Mouse (Mus musculus): ENCODE measurements around the gene Cask.
A peak's percentile ranks its signal among the peaks of the same experiment; 100 is the strongest.

The Cask gene

GRCm38 (mm10) chrX:13631599-13632283 lies 219.4 kb downstream of the Cask start, which contains the start of gene Gpr34:
Gpr34 (plus strand) TSS chrX:13632089.
- DNase-seq (ENCODE audit: low spot score) = no peak

DNA sequence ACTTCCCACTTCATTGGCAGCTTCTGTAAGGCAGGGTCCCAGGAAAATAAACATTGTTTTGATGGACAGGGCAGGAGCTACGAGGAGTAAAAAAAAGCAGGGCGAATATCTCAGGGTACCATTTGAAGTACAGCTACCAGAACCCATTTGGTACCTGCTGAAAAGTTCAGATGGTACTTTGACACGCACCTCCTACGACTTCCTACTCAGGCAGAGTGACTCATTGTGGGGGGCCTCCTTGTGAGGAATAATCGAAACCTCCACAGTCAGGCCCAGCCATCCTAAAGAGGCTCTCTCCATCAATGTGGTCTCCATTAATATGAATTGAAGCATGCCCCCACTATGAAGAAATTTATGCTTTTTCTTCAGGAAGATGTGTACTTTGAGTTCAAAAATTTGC lies 228.5 kb downstream of the Cask start:
- DNase-seq (ENCODE audit: low spot score) = no peak

DNA sequence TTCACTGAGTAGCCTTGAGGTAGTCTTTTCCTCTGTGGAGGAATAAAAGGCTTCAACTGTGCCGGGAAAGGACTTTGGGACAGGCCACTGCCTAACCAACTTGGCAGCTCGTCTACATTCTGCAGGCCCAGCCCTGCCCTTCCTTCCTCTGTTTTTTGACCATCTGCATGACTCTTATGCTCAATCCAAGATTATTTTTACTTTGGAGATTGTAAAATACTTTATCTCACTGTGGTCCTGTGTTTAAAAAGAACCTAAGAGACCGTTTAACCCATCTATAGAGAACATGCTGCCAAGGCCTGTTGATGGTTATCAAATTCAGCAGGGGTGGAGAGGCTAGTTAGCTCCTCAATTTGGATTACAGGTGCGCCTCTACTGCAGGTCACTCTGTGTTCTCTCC lies 229.7 kb downstream of the Cask start:
- DNase-seq (ENCODE audit: low spot score) = peak; percentile 18

- no peak for DNase-seq (ENCODE audit: low spot score)
Observed at GRCm38 (mm10) chrX:13618476-13618875, 232.7 kb downstream of the Cask start.

- DNase-seq (ENCODE audit: low spot score) = no peak
Observed at GRCm38 (mm10) chrX:13617294-13617693, 233.9 kb downstream of the Cask start.

DNA sequence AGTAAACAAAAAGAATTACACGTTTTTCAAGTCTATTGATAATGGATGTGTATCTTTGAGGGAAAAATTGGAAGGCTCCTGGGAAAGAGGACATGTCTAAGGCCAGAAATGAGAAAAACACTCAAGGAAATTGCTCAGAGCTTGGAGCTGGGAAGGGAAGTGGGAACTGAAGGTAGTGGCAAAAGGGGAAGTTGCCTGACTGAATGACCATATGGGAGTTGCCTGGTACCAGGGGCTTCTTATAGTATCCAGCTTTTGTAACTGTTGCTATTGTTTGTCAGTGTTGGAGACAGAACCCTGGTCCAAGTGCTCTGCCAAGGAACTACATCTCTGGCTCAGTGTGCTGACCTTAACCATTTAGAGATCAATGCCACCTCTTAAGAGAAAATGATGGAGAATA lies 234.4 kb downstream of the Cask start:
- no peak for DNase-seq (ENCODE audit: low spot score)

DNA sequence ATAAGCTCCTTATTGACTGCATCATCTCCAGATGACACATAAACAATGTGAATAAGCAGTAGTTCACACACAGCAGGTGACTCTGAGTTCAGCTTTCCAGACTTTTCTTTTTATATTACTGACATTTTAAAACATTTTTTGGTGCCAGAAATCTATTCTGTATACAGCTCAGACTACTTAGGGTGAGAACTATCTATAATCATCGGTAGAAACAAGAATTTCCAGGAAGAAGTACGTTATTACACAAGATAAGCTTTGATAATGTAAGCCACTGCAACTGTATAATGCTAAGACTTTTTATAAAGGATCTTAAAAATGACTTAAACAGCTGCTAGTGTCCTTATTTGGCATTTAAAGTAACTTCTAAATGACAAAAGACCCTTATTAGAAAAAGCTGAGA lies 239.1 kb downstream of the Cask start:
- no peak for DNase-seq (ENCODE audit: low spot score)

- no peak for DNase-seq (ENCODE audit: low spot score)
Observed at GRCm38 (mm10) chrX:13611114-13611513, 240.1 kb downstream of the Cask start.

- no peak for DNase-seq (ENCODE audit: low spot score)
Observed at GRCm38 (mm10) chrX:13607752-13608151, 243.4 kb downstream of the Cask start.

GRCm38 (mm10) chrX:13606741-13607140 lies 244.4 kb downstream of the Cask start:
- DNase-seq (ENCODE audit: low spot score) = no peak

- DNase-seq (ENCODE audit: low spot score) = peak; percentile 25
Observed at GRCm38 (mm10) chrX:13599966-13600365, 251.2 kb downstream of the Cask start.

DNA sequence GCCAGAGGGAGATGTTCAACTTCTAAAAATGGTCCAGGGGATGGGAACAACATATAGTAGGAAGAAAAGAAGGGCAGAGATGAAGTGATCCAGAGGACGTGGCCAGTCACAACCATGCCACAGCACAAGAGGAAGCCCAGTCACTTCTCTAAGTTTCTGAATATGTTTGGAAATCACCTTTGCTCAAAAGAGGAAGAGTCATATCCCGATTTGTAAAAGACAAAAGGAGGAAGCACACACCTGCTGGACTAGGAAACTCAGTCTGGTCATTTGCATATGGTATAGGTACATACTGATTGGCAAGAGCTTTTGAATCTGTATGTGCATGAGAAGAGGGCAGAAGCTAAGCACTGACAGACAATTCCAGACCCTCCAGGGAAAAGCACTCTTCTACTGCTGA lies 251.8 kb downstream of the Cask start:
- DNase-seq (ENCODE audit: low spot score) = no peak

GRCm38 (mm10) chrX:13577647-13578046 lies 273.5 kb downstream of the Cask start:
- DNase-seq (ENCODE audit: low spot score) = no peak

DNA sequence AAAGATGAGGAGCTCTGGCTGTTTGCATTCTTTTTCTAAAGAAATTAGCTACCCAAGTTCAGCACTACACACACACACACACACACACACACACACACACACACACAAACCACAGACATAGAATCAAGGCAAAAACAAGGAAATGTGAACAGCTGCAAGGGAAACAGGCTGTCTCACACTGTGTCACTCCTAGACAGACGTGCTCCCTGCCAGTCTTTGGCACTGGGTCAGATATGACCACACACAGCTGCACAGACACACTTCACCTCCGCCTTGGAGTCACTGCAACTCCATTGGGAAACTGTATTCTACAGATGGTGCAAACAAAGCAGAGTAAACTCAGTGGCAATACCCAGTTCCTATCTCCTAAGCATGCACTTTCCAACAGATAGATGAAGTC lies 274.6 kb downstream of the Cask start:
- DNase-seq (ENCODE audit: low spot score) = peak; percentile 96

DNA sequence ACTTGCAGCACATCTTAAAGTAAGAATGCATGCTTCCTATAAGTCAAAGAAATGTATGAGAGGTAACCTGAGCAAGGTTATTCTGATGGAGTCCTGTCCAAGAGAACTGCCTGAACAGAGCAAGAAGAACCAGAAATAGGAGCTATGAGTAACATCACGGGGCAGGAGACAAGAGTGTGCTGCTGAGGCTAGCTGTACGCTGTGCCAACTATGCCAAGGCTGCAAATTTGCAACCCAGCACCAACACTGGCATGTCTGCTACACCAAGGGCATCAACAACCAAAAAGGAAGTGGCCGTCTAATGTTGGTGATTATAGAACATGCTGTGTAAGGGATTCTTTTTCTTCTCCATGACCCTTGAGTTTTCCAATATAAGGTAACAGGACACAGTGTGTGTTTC lies 276.3 kb downstream of the Cask start:
- peak; percentile 14 for DNase-seq (ENCODE audit: low spot score)

DNA sequence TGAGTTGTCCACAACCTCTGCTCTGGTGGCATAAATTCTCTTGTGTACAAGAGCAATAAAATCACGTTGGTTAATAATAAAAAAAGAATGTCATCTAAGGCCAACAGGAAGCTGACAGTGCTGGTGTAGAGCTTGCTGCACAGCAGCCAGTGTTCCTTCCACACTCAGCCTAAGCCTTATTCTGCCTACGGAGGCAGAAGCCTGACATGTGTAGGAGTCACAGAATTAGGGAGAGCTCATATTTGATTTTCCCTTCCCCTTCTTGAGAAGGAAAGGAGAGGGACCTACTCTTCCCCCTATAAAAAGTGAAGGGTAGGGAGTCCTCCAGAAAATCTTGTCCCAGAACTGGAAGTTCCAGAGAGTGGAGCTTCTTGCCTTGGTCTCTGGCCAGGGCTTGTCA lies 276.9 kb downstream of the Cask start:
- peak; percentile 39 for DNase-seq (ENCODE audit: low spot score)

DNA sequence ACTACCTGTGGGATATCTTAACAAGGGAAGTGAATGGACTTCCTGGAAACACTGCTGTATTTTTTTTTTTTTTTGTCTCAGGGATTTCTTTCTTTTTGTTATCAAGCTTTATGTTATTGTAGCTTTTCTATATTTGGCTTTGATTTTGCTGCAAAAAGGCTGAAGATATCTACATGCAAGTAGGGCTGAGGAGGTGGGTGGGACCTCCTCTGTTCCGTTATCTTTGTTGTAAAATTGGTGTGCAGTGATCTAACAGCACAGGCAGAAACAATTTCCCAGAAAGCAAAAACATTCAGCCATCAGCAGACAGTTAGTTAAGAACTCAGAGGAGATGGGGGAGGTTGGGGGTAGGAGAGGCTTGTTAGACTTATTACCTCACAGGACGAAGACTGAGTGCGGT lies 296.7 kb downstream of the Cask start:
- no peak for DNase-seq (ENCODE audit: low spot score)

- DNase-seq (ENCODE audit: low spot score) = no peak
Observed at GRCm38 (mm10) chrX:13552288-13552687, 298.9 kb downstream of the Cask start.

- DNase-seq (ENCODE audit: low spot score) = no peak
Observed at GRCm38 (mm10) chrX:13551566-13551965, 299.6 kb downstream of the Cask start.

DNA sequence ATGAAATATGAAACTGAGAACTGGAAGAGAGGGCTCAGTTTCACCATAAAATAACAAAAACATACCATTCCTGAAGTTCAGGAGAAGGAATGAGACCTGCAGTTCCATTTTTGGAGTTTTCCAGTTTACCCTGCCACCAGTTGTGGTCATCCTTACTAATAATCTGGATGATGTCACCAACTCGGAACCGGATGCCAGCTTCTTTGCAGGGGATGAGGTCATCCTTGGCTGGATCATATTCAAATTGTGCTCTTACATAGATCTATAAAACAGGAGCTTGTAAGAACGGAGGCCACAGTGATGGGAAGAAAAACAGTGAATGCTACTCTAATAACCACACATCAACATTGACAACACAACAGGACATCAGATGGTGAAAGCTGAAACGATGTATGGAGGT lies 302.1 kb downstream of the Cask start:
- peak; percentile 37 for DNase-seq (ENCODE audit: low spot score)

DNA sequence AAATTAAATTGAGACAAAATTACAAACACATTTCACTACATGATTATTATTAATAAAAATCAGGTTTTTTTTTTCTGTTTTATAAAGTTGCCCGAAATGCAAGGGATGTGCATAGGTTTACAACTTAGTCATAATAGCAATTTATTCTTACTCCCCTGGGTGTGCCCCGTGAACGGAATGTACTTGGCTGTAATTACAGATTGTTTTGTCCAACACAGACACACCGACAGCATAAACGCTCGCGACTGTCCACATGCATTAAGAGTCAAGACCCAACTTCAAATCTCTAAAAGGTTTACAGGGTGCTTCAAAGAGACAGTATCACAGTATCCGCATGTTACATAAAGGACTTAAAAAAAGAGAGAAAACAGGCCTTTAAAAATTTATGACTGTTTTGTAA lies 329.9 kb downstream of the Cask start:
- no peak for DNase-seq (ENCODE audit: low spot score)

DNA sequence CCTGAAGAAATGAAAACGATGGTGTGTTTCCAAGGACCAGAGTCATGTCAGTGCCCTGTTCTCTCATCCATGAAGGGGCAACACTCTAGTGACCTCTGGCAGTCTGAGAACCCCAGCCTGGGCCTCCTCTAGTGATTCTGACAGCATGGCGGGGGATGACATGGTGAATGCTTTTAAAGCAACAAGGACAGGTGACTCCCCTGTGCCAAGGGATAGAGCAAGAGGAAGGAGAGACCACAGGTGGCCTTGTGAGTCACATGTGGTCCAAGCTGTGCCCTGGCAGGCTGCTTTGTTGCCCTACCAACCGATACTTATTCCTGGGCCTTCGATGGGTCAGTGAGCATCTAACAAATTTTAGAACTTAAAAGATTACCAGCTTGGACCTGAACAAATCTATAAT lies 330.6 kb downstream of the Cask start:
- no peak for DNase-seq (ENCODE audit: low spot score)

- peak; percentile 49 for DNase-seq (ENCODE audit: low spot score)
Observed at GRCm38 (mm10) chrX:13519408-13519783, 331.8 kb downstream of the Cask start.

GRCm38 (mm10) chrX:13518781-13519407 lies 332.3 kb downstream of the Cask start:
- no peak for DNase-seq (ENCODE audit: low spot score)
